Mouse (Mus musculus) midbrain, embryonic 14.5 days (tissue): ENCODE data around the gene Mad2l1bp. TPM values are rescaled to one million over a fixed set of nuclear protein-coding genes. Genes with fewer than 3 reads are reported as not detected.

Experiments used
- ATAC-seq: fragments of 200-750 bp; cut with Nextera tagmentation; 2 replicates; pipeline ENCODE4 v1.8.0; 2017; ENCODE audit warnings: moderate number of reproducible peaks, moderate library complexity; ENCODE audit not compliant: low FRiP score, low TSS enrichment
- DNase-seq: peaks from one replicate; pipeline ENCODE4 v3.0.0-alpha.2; 2015
- H3K27ac ChIP-seq: fragments of 300-500 bp; sonication (generic); replicated peaks from 2 replicates; pipeline ENCODE4 v1.5.1; 2014; ENCODE audit warnings: mild to moderate bottlenecking, low read depth, low read length, moderate library complexity
- H3K27me3 ChIP-seq: fragments of 300-500 bp; sonication (generic); 2 replicates; pipeline ENCODE4 v1.6.1; 2014; ENCODE audit warnings: low read length, control low read depth, mixed read lengths; ENCODE audit not compliant: control insufficient read depth, insufficient read depth
- H3K36me3 ChIP-seq: fragments of 300-500 bp; sonication (generic); 2 replicates; pipeline ENCODE4 v1.6.1; 2014; ENCODE audit warnings: low read length, control low read depth; ENCODE audit not compliant: control insufficient read depth, insufficient read depth
- H3K4me1 ChIP-seq: fragments of 300-500 bp; sonication (generic); 2 replicates; pipeline ENCODE4 v1.6.1; 2014; ENCODE audit warnings: mild to moderate bottlenecking, antibody characterized with exemption, low read length, control low read depth; ENCODE audit not compliant: control insufficient read depth, insufficient read depth
- H3K4me2 ChIP-seq: fragments of 300-500 bp; sonication (generic); 2 replicates; pipeline ENCODE4 v1.6.1; 2014; ENCODE audit warnings: mild to moderate bottlenecking, low read length, moderate library complexity
- H3K4me3 ChIP-seq: fragments of 300-500 bp; sonication (generic); replicated peaks from 2 replicates; pipeline ENCODE4 v1.5.1; 2014; ENCODE audit warnings: low read depth, low read length
- H3K9ac ChIP-seq: fragments of 300-500 bp; sonication (generic); replicated peaks from 2 replicates; pipeline ENCODE4 v1.6.1; 2014; ENCODE audit warnings: mild to moderate bottlenecking, low read length, moderate library complexity
- H3K9me3 ChIP-seq: fragments of 300-500 bp; sonication (generic); 2 replicates; pipeline ENCODE4 v1.6.1; 2016; ENCODE audit warnings: low read length, control low read depth, mixed read lengths; ENCODE audit not compliant: control insufficient read depth
- WGBS: fragments of 180-500 bp; shearing (Covaris S2); extraction: QIAGEN DNeasy Blood & Tissue Kit; methylation state at CpG from one replicate; pipeline ENCODE4 v1.1.7; 2014; 5-methylcytosine and 5-hydroxymethylcytosine counted together
- polyA plus RNA-seq: library from polyadenylated mRNA; unstranded; fragments of >200 nt; fragmentation: Nextera tagmentation; extraction: Ambion mirVana; gene quantifications from 2 replicates; pipeline ENCODE4 v1.2.1, GENCODE M21; 2014

Mad2l1bp gene
- polyA plus RNA-seq, 1 experiment from 2014 or later: 22.4 TPM

GRCm38 (mm10) chr17:46110402-46111289 is 42.7 kb downstream of the Mad2l1bp start, which contains the start of gene Mrps18a:
TSS of gene Mrps18a (plus strand) at chr17:46110986.
- peak within 1 kb of the TSS; percentile 77 for H3K9ac ChIP-seq
- H3K36me3 ChIP-seq: no peaks in the 10 kb centered on the region
- H3K9me3 ChIP-seq: no peaks in the 10 kb centered on the region
- peak within 1 kb of the TSS; percentile 77 for H3K4me2 ChIP-seq
- peak; percentile 95 for ATAC-seq
- H3K27me3 ChIP-seq: peaks cover 4% of the 10 kb centered on the region; the same call in 1 of the 2 replicates
- H3K4me1 ChIP-seq: peaks cover 5% of the 10 kb centered on the region
- H3K4me3 ChIP-seq: peak within 1 kb of the TSS; percentile 80
- H3K27ac ChIP-seq: peak within 1 kb of the TSS; percentile 68
- DNase-seq: peak; percentile 95
- WGBS: 6% methylated on average over 38 of the region's 38 CpGs

GRCm38 (mm10) chr17:46108286-46108685 is 45.1 kb downstream of the Mad2l1bp start:
- peaks cover 5% of the 10 kb centered on the region for H3K4me1 ChIP-seq
- H3K9ac ChIP-seq: no peak overlapping the region
- H3K4me3 ChIP-seq: no peak overlapping the region
- no peak for DNase-seq
- H3K9me3 ChIP-seq: no peaks in the 10 kb centered on the region
- ATAC-seq: no peak
- 83% methylated on average over 4 of the region's 4 CpGs for WGBS
- peaks cover 4% of the 10 kb centered on the region; the same call in 1 of the 2 replicates for H3K27me3 ChIP-seq
- H3K4me2 ChIP-seq: no peak overlapping the region
- H3K27ac ChIP-seq: no peak overlapping the region
- H3K36me3 ChIP-seq: no peaks in the 10 kb centered on the region

GRCm38 (mm10) chr17:46104487-46104886 is 48.9 kb downstream of the Mad2l1bp start:
- Histone ChIP-seq H3K9ac (no peak overlapping the region), H3K9me3 (no peaks in the 10 kb centered on the region), H3K4me1 (no peaks in the 10 kb centered on the region), H3K27ac (no peak overlapping the region), H3K36me3 (no peaks in the 10 kb centered on the region), H3K4me2 (no peak overlapping the region), H3K27me3 (peaks cover 4% of the 10 kb centered on the region; the same call in 1 of the 2 replicates), H3K4me3 (no peak overlapping the region)
- DNase-seq (no peak), ATAC-seq (no peak)
- WGBS: 66% methylated on average over 12 of the region's 12 CpGs

- WGBS: 30% methylated on average over 8 of the region's 8 CpGs
- no peaks in the 10 kb centered on the region for H3K27me3 ChIP-seq
- H3K36me3 ChIP-seq: no peaks in the 10 kb centered on the region
- H3K27ac ChIP-seq: no peak overlapping the region
- H3K9me3 ChIP-seq: no peaks in the 10 kb centered on the region
- no peak overlapping the region for H3K9ac ChIP-seq
- no peak overlapping the region for H3K4me2 ChIP-seq
- no peak overlapping the region for H3K4me3 ChIP-seq
- DNase-seq: no peak
- no peaks in the 10 kb centered on the region for H3K4me1 ChIP-seq
- no peak for ATAC-seq
These were observed 50.7 kb downstream of the Mad2l1bp start for GRCm38 (mm10) chr17:46102608-46103159.

GRCm38 (mm10) chr17:46101906-46102305 is 51.4 kb downstream of the Mad2l1bp start:
- no peaks in the 10 kb centered on the region for H3K9me3 ChIP-seq
- no peaks in the 10 kb centered on the region for H3K4me1 ChIP-seq
- H3K27ac ChIP-seq: no peak overlapping the region
- no peak overlapping the region for H3K4me3 ChIP-seq
- no peaks in the 10 kb centered on the region for H3K36me3 ChIP-seq
- H3K4me2 ChIP-seq: no peak overlapping the region
- no peak for DNase-seq
- WGBS: 85% methylated on average over 9 of the region's 9 CpGs
- no peak overlapping the region for H3K9ac ChIP-seq
- no peaks in the 10 kb centered on the region for H3K27me3 ChIP-seq
- ATAC-seq: no peak

GRCm38 (mm10) chr17:46098525-46098924 is 54.8 kb downstream of the Mad2l1bp start:
- Histone ChIP-seq H3K36me3 (no peaks in the 10 kb centered on the region), H3K4me2 (no peak overlapping the region), H3K9ac (no peak overlapping the region), H3K27ac (no peak overlapping the region), H3K4me3 (no peak overlapping the region), H3K4me1 (no peaks in the 10 kb centered on the region), H3K9me3 (no peaks in the 10 kb centered on the region), H3K27me3 (no peaks in the 10 kb centered on the region)
- ATAC-seq: no peak
- WGBS: 70% methylated on average over 8 of the region's 8 CpGs
- DNase-seq: no peak

Other genes starting within 250 kb of the Mad2l1bp start
- gene Vegfa, start 121.2 kb downstream of the Mad2l1bp start, polyA plus RNA-seq: 4.3 and 5.5 TPM in 2 replicates
- gene Mrps18a, start 42.6 kb downstream of the Mad2l1bp start, polyA plus RNA-seq: 141 and 148 TPM in 2 replicates
- 38.8 and 58.1 TPM in 2 replicates for gene Rsph9, start 9.3 kb downstream of the Mad2l1bp start, polyA plus RNA-seq
- 27.2 and 35.4 TPM in 2 replicates for gene Gtpbp2, start 7.5 kb upstream of the Mad2l1bp start, polyA plus RNA-seq
- gene Polh, start 49.1 kb upstream of the Mad2l1bp start, polyA plus RNA-seq: 5.9 and 6.3 TPM in 2 replicates
- gene Xpo5, start 49.2 kb upstream of the Mad2l1bp start, polyA plus RNA-seq: 42.3 and 54.3 TPM in 2 replicates
- 89.8 and 91.0 TPM in 2 replicates for gene Polr1c, start 94.5 kb upstream of the Mad2l1bp start, polyA plus RNA-seq
- 86.7 and 90.0 TPM in 2 replicates for gene Yipf3, start 94.5 kb upstream of the Mad2l1bp start, polyA plus RNA-seq
- 12.0 and 17.4 TPM in 2 replicates for gene Lrrc73, start 100.0 kb upstream of the Mad2l1bp start, polyA plus RNA-seq
- gene Tjap1, start 129.5 kb upstream of the Mad2l1bp start, polyA plus RNA-seq: 23.5 and 24.1 TPM in 2 replicates
- gene Dlk2, start 143.9 kb upstream of the Mad2l1bp start, polyA plus RNA-seq: 13.7 and 22.2 TPM in 2 replicates
- gene Abcc10, start 174.8 kb upstream of the Mad2l1bp start, polyA plus RNA-seq: 8.5 and 9.6 TPM in 2 replicates
- gene Zfp318, start 230.2 kb upstream of the Mad2l1bp start, polyA plus RNA-seq: 26.2 and 28.0 TPM in 2 replicates